Mouse (Mus musculus) hematopoietic stem cell, adult 5-6 weeks (primary cell): Measurements from ENCODE around the gene Rai1. TPM values are rescaled to one million over a fixed set of nuclear protein-coding genes. Genes with fewer than 3 reads are reported as not detected.

Source experiments
- ATAC-seq, 2 experiments: fragments of 125-278 bp in 1 of 2; replicated peaks in 1 of 2; 2 replicates each; pipeline ENCODE4 v1.8.0; 2016 to 2017; ENCODE audit warnings: inconsistent platforms in 2 of 2, mild to moderate bottlenecking in 2 of 2, moderate number of reproducible peaks in 2 of 2, low read depth in 1 of 2, moderate TSS enrichment in 1 of 2; ENCODE audit not compliant: low FRiP score in 2 of 2, poor library complexity in 2 of 2, severe bottlenecking in 2 of 2, insufficient read depth in 1 of 2, low TSS enrichment in 1 of 2
- total RNA-seq: library from RNA; stranded (forward); fragments of 172-1452, 232-1000 nt; gene quantifications from 2 replicates; pipeline ENCODE4 v1.2.3, GENCODE M21; 2017

Gene Rai1
- total RNA-seq, 1 experiment from 2014 or later, result 20.8 TPM

GRCm38 (mm10) chr11:60113624-60114023 lies 8.8 kb downstream of the Rai1 start:
- no peak for ATAC-seq

DNA sequence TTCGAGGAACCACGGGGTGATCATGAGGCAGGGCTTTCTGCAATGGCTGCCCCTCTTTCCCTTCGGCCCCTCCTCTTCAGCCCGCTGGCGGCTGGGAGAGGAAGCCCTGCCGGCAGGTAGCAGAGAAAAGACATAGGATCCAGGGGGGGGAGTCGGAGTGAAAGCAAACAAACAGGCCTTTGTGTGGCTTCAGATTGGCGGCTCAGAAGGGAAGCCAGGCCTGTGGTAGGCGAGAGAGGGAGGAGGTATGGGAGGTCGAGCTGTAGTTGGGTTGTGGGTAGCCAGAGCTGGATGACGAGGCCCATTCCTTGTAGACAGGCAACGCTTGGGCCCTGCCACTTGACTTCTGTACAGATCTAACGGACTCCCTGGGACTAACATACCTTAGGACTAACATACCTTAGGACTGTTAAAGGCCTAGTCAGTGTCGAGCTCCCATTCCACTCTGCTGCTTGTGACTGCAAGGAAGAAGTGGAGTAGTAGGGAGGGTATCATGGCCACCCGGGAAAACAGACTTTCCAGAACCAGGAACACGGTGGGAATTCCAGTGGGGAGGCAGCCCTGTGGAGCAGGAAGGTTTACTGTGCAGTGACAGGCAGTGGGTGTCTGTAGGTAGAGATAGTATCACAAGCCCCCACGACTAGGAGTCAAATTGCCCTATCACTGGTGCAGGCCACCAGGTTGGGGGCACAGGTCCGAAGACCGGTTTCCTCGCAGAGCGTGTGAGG lies 9.6 kb downstream of the Rai1 start:
- peak; percentile 75 to 76 for ATAC-seq

- peak; percentile 80 to 88 for ATAC-seq
Measured at GRCm38 (mm10) chr11:60115024-60115538, 10.3 kb downstream of the Rai1 start.

DNA sequence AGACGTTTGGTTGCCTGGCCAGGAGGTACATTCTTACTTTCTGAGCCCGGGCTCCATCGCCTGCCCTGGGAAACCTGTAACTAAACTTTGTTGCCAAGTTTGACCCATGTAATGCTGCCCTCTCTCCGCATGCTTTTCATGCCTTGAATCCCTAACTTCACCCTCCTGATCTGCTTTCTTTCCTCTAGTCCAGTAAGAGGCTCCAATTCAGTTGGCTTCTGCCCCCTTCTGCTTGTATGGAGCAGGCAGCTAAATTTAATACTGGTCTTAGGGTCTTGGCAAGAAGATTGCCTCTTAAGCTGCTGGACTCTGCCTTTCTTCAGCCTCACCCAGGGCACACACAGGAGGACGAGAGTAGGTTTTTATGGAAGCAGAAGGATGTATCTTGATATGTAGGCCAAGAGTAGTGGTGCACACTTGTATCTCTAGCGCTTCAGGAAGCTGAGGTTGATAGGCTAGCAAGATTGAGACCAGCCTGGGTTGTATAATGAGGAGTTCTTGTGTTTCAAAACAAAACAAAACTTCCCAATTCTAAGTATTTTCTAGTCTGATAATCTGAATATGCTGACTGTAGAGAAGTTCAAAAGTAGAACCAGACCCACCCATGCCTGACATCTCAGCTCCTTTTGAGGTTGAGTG lies 10.9 kb downstream of the Rai1 start:
- no peak for ATAC-seq

GRCm38 (mm10) chr11:60120586-60121262 lies 15.9 kb downstream of the Rai1 start:
- no peak for ATAC-seq

DNA sequence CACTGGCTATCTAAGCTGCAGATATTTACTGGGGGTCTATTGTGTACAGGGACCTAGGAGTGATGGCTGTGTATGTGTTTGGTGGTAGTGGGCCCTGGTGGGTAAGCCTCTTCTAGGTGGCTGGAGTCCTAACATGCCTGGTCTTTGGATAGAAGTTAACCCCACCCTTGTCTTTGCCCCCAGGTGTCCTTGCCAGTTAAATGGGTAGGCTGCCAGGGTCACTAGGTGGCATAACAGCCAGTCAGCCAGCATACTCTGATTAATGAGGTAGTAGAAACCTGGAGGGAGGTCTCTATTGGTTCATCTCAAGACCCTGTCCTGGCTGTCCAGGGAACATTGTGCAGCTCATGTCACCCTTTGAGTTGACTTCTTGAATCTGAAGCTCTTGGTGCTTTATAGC lies 17.8 kb downstream of the Rai1 start:
- no peak for ATAC-seq

- ATAC-seq, result no peak
Measured at GRCm38 (mm10) chr11:60127048-60127447, 22.2 kb downstream of the Rai1 start.

- no peak for ATAC-seq
Measured at GRCm38 (mm10) chr11:60127863-60128512, 23.2 kb downstream of the Rai1 start.

GRCm38 (mm10) chr11:60130516-60130915 lies 25.7 kb downstream of the Rai1 start:
- ATAC-seq, result peak; percentile 91 to 92

DNA sequence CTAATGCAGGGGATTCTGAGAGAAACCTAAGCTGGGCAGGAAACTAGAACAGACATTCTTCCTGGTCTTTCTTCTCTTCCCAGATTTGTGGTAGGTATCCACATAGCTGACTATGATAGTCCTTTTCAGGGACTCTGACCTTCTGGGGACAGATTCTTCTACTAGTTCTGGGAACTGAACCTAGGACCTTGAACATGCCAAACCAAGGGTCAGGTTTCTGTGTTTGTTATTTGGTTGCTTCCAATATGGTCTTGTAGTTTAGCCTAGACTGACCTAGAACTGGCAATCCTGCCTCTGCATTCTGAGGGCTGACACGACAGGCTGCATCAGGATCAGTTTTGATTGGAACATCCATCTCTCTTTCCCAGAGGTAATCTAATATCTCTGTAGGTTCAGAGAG lies 27.2 kb downstream of the Rai1 start:
- ATAC-seq, result no peak

DNA sequence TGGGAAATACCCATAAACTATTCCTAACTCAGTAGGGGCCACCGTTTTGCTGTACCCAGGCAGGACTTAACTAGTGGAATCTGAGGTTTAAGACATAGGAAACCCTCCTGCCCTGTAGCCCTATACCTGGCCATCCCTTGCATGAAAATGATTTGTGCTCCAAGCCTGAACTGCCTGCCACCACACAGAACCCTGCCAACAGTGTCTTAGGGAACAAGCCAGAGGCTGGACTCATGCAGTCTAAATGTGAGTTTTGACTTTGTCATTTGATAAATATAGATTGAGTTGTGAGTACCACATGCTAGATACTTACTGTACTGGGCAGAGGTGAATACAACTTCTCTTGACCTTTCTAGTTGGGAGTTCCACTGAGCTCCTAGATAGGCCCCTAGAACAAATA lies 31.7 kb downstream of the Rai1 start:
- no peak for ATAC-seq

GRCm38 (mm10) chr11:60137170-60137569 lies 32.4 kb downstream of the Rai1 start:
- no peak for ATAC-seq

GRCm38 (mm10) chr11:60139141-60139733 lies 34.4 kb downstream of the Rai1 start:
- ATAC-seq, result no peak

- 0 out of 4 replicates have a peak, but pooled peaks of 1 of the 2 experiments have one; percentile 27 for ATAC-seq
Measured at GRCm38 (mm10) chr11:60139734-60140371, 35.0 kb downstream of the Rai1 start.

GRCm38 (mm10) chr11:60140586-60141284 lies 35.9 kb downstream of the Rai1 start:
- no peak for ATAC-seq

DNA sequence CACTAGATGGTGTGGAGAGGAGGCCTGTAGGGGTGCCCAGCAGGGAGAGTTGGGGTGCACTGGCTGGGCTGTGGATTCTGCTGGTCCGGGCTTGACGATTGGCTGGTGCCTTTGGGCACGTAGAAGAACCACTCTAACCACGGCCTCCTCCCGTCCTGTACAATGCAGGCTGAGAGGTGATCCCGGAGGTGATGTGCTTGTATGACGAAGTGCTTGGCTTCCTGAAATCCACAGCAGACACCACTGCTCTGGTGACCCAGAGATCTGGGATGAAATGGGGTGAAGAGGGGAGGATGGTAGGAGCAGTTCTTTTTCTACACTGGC lies 36.4 kb downstream of the Rai1 start:
- ATAC-seq, result 0 out of 4 replicates have a peak, but pooled peaks of 1 of the 2 experiments have one; percentile 9
